In genomic region chr15:97812875-97813274, GRCm38 (mm10) we compare ENCODE assay signal across 10 mouse cellular contexts. TPM values are rescaled to one million over a fixed set of nuclear protein-coding genes. Genes with fewer than 3 reads are reported as not detected.
DNase-seq lines count a peak whose midpoint lies in the region; ATAC-seq and TF ChIP-seq lines count a peak whose summit lies in the region.
"Had no signal": no experiment of that assay in that cellular context is flagged by ENCODE, and none has a peak within 500 bp of the region (broad histone marks: within the 10 kb centered on the region; RNA-seq: fewer than 3 reads in every experiment).

No protein-coding gene starts in this region.

- no peaks in the 10 kb centered on the region; the same call in 1 of the 2 replicates for H3K9me3 ChIP-seq in heart, embryonic 12.5 days (replicated peaks)
- no peaks in the 10 kb centered on the region for H3K9me3 ChIP-seq in lung, embryonic 16.5 days (ENCODE audit: control insufficient read depth, low read length)
- H3K9me3 ChIP-seq in hindbrain, embryonic 12.5 days (replicated peaks), result no peaks in the 10 kb centered on the region
- no peaks in the 10 kb centered on the region for H3K9me3 ChIP-seq in neural tube, embryonic 15.5 days (replicated peaks)
- H3K9me3 ChIP-seq: limb, embryonic 12.5 days had no signal

- ATAC-seq in heart, embryonic 12.5 days (ENCODE audit: insufficient number of reproducible peaks, low FRiP score), result no peak
- no peak for ATAC-seq in lung, embryonic 16.5 days (ENCODE audit: low read depth)
- no peak for ATAC-seq in hindbrain, embryonic 12.5 days (ENCODE audit: low FRiP score)
- ATAC-seq in neural tube, embryonic 15.5 days (ENCODE audit: low FRiP score), result 0 out of 2 replicates have a peak, but pooled peaks have one; percentile 1
- ATAC-seq: CD4-positive, CD25-positive, alpha-beta regulatory T cell, adult 4 months had no signal

- H3K36me3 ChIP-seq in heart, embryonic 12.5 days, result peaks cover 42% of the 10 kb centered on the region
- peaks cover 23% of the 10 kb centered on the region for H3K36me3 ChIP-seq in lung, embryonic 16.5 days (ENCODE audit: control insufficient read depth, insufficient read depth, low read length)
- peaks cover 30% of the 10 kb centered on the region for H3K36me3 ChIP-seq in hindbrain, embryonic 12.5 days
- peaks cover 21% of the 10 kb centered on the region for H3K36me3 ChIP-seq in neural tube, embryonic 15.5 days

- H3K4me3 ChIP-seq in heart, embryonic 12.5 days, result no peak overlapping the region
- no peak overlapping the region for H3K4me3 ChIP-seq in lung, embryonic 16.5 days (ENCODE audit: low read length)
- no peak overlapping the region for H3K4me3 ChIP-seq in lung, adult 2 months (replicated peaks; ENCODE audit: extremely low read depth, low read depth, low read length)
- no peak overlapping the region for H3K4me3 ChIP-seq in hindbrain, embryonic 12.5 days
- no peak overlapping the region for H3K4me3 ChIP-seq in neural tube, embryonic 15.5 days (replicated peaks)
- H3K4me3 ChIP-seq: limb, embryonic 12.5 days had no signal

- no peak for DNase-seq in heart, adult 9 months (ENCODE audit: low spot score in 2 of 2)
- no peak for DNase-seq in lung, adult 2 months
- DNase-seq in retina, postnatal 1 day, result no peak
- DNase-seq in gastrocnemius, postnatal 10 days, result no peak

- H3K4me1 ChIP-seq in heart, embryonic 12.5 days (replicated peaks), result peaks cover 40% of the 10 kb centered on the region
- peaks cover 27% of the 10 kb centered on the region for H3K4me1 ChIP-seq in lung, embryonic 16.5 days (replicated peaks; ENCODE audit: control insufficient read depth, insufficient read depth, low read length)
- H3K4me1 ChIP-seq in lung, adult 2 months (ENCODE audit: control insufficient read depth, insufficient read depth, low read length), result peaks cover 58% of the 10 kb centered on the region
- H3K4me1 ChIP-seq in hindbrain, embryonic 12.5 days, result peaks cover 30% of the 10 kb centered on the region
- peaks cover 48% of the 10 kb centered on the region for H3K4me1 ChIP-seq in neural tube, embryonic 15.5 days

- 73% methylated on average over 7 of the region's 7 CpGs for WGBS in heart, embryonic 12.5 days
- 56% methylated on average over 7 of the region's 7 CpGs for WGBS in lung, embryonic 16.5 days
- WGBS in lung, adult 2 months, result 30% methylated on average over 7 of the region's 7 CpGs
- WGBS in hindbrain, embryonic 12.5 days, result 65% methylated on average over 7 of the region's 7 CpGs
- WGBS in neural tube, embryonic 15.5 days, result 44% methylated on average over 7 of the region's 7 CpGs

- H3K27me3 ChIP-seq in heart, embryonic 12.5 days (replicated peaks), result no peaks in the 10 kb centered on the region
- H3K27me3 ChIP-seq in lung, embryonic 16.5 days (ENCODE audit: control insufficient read depth, insufficient read depth, low read depth, low read length), result no peaks in the 10 kb centered on the region
- no peaks in the 10 kb centered on the region for H3K27me3 ChIP-seq in hindbrain, embryonic 12.5 days
- H3K27me3 ChIP-seq in neural tube, embryonic 15.5 days (replicated peaks), result no peaks in the 10 kb centered on the region
- H3K27me3 ChIP-seq: limb, embryonic 12.5 days had no signal

- H3K27ac ChIP-seq in heart, embryonic 12.5 days (ENCODE audit: poor library complexity, severe bottlenecking), result no peak overlapping the region
- 0 out of 2 replicates have a peak overlapping the region, but pooled peaks have one; percentile 2 for H3K27ac ChIP-seq in lung, embryonic 16.5 days (ENCODE audit: low read length)
- H3K27ac ChIP-seq in hindbrain, embryonic 12.5 days, result 0 out of 2 replicates have a peak overlapping the region, but pooled peaks have one; percentile 26
- H3K27ac ChIP-seq in neural tube, embryonic 15.5 days (replicated peaks), result peak overlapping the region; percentile 65

- no peak overlapping the region for H3K4me2 ChIP-seq in heart, embryonic 12.5 days
- no peak overlapping the region for H3K4me2 ChIP-seq in lung, embryonic 16.5 days (ENCODE audit: low read depth, low read length)
- no peak overlapping the region for H3K4me2 ChIP-seq in hindbrain, embryonic 12.5 days (replicated peaks)
- H3K4me2 ChIP-seq in neural tube, embryonic 15.5 days, result no peak overlapping the region
- H3K4me2 ChIP-seq: limb, embryonic 12.5 days had no signal

- H3K9ac ChIP-seq in heart, embryonic 12.5 days, result 0 out of 2 replicates have a peak overlapping the region, but pooled peaks have one; percentile 33
- H3K9ac ChIP-seq in lung, embryonic 16.5 days (ENCODE audit: low read length), result no peak overlapping the region
- no peak overlapping the region for H3K9ac ChIP-seq in hindbrain, embryonic 12.5 days
- no peak overlapping the region for H3K9ac ChIP-seq in neural tube, embryonic 15.5 days (replicated peaks)
- H3K9ac ChIP-seq: limb, embryonic 12.5 days had no signal

- no peak for TF ChIP-seq POLR2A in lung, adult 2 months (IDR thresholded peaks at IDR 0.05; ENCODE audit: borderline replicate concordance, extremely low read depth, low read depth, low read length)

- no peak for TF ChIP-seq CTCF in lung, adult 2 months (IDR thresholded peaks at IDR 0.05; ENCODE audit: insufficient read depth, low read length)

RNA-seq across cellular contexts. Expression of gene Hdac7, which starts 31.4 kb away (rescaled TPM):
- polyA plus RNA-seq in heart, embryonic 12.5 days (2016; fragmentation: Nextera tagmentation; extraction: Ambion mirVana), result 27.4 and 27.8 TPM in 2 replicates
- polyA plus RNA-seq in lung, embryonic 16.5 days (2015; fragmentation: Nextera tagmentation; extraction: Ambion mirVana), result 44.2 and 48.5 TPM in 2 replicates
- 254 and 294 TPM in 2 replicates for polyA plus RNA-seq in lung, adult 2 months (2012; rRNA removed)
- 26.7 and 29.1 TPM in 2 replicates for polyA plus RNA-seq in hindbrain, embryonic 12.5 days (2016; fragmentation: Nextera tagmentation; extraction: Ambion mirVana)
- polyA plus RNA-seq in neural tube, embryonic 15.5 days (2015; fragmentation: Nextera tagmentation; extraction: Ambion mirVana), result 26.5 and 32.1 TPM in 2 replicates
- total RNA-seq in gastrocnemius, postnatal 10 days (2021), result 10 to 100 TPM; 24.5 to 40.3 TPM

RNA-seq across cellular contexts. Expression of gene Slc48a1, which starts 34.6 kb away (rescaled TPM):
- polyA plus RNA-seq in heart, embryonic 12.5 days (2016; fragmentation: Nextera tagmentation; extraction: Ambion mirVana), result 52.9 and 55.0 TPM in 2 replicates
- polyA plus RNA-seq in lung, embryonic 16.5 days (2015; fragmentation: Nextera tagmentation; extraction: Ambion mirVana), result 46.8 and 49.5 TPM in 2 replicates
- polyA plus RNA-seq in lung, adult 2 months (2012; rRNA removed), result 158 and 174 TPM in 2 replicates
- polyA plus RNA-seq in hindbrain, embryonic 12.5 days (2016; fragmentation: Nextera tagmentation; extraction: Ambion mirVana), result 41.6 and 43.3 TPM in 2 replicates
- polyA plus RNA-seq in neural tube, embryonic 15.5 days (2015; fragmentation: Nextera tagmentation; extraction: Ambion mirVana), result 99.0 and 101 TPM in 2 replicates
- 10 to 100 TPM; 34.5 to 42.6 TPM for total RNA-seq in gastrocnemius, postnatal 10 days (2021)

RNA-seq across cellular contexts. Expression of gene Rapgef3, which starts 45.1 kb away (rescaled TPM):
- 22.0 and 22.9 TPM in 2 replicates for polyA plus RNA-seq in heart, embryonic 12.5 days (2016; fragmentation: Nextera tagmentation; extraction: Ambion mirVana)
- 20.8 and 22.7 TPM in 2 replicates for polyA plus RNA-seq in lung, embryonic 16.5 days (2015; fragmentation: Nextera tagmentation; extraction: Ambion mirVana)
- 94.2 and 133 TPM in 2 replicates for polyA plus RNA-seq in lung, adult 2 months (2012; rRNA removed)
- polyA plus RNA-seq in hindbrain, embryonic 12.5 days (2016; fragmentation: Nextera tagmentation; extraction: Ambion mirVana), result 9.1 and 10.7 TPM in 2 replicates
- 12.5 and 19.5 TPM in 2 replicates for polyA plus RNA-seq in neural tube, embryonic 15.5 days (2015; fragmentation: Nextera tagmentation; extraction: Ambion mirVana)
- 1 to 10 TPM; 7.4 to 8.5 TPM for total RNA-seq in gastrocnemius, postnatal 10 days (2021)
